Mouse (Mus musculus) Muller cell, postnatal 12 days (primary cell): ENCODE measurements around the gene Lemd2.

Source experiments
- DNase-seq: peaks from one replicate; pipeline ENCODE4 v3.0.0-alpha.2; 2015; ENCODE audit errors: inconsistent ontology term

The Lemd2 gene

GRCm38 (mm10) chr17:27189640-27190216, 14.5 kb downstream of the Lemd2 start:
- peak; percentile 54 for DNase-seq

GRCm38 (mm10) chr17:27188883-27189282, 15.4 kb downstream of the Lemd2 start:
- no peak for DNase-seq

- no peak for DNase-seq
These were observed 17.2 kb downstream of the Lemd2 start for GRCm38 (mm10) chr17:27187059-27187458.

- DNase-seq: no peak
These were observed 18.2 kb downstream of the Lemd2 start for GRCm38 (mm10) chr17:27186068-27186467.

- DNase-seq: no peak
These were observed 20.5 kb downstream of the Lemd2 start for GRCm38 (mm10) chr17:27183667-27184292.

GRCm38 (mm10) chr17:27182401-27182800, 21.9 kb downstream of the Lemd2 start:
- DNase-seq: no peak

GRCm38 (mm10) chr17:27181666-27182065, 22.6 kb downstream of the Lemd2 start:
- no peak for DNase-seq

GRCm38 (mm10) chr17:27179681-27180280, 24.5 kb downstream of the Lemd2 start:
- peak; percentile 56 for DNase-seq

GRCm38 (mm10) chr17:27178427-27179177, 25.7 kb downstream of the Lemd2 start:
- DNase-seq: no peak

- DNase-seq: no peak
These were observed 26.2 kb downstream of the Lemd2 start for GRCm38 (mm10) chr17:27178019-27178418.

- no peak for DNase-seq
These were observed 27.5 kb downstream of the Lemd2 start for GRCm38 (mm10) chr17:27176754-27177153.

- no peak for DNase-seq
These were observed 28.0 kb downstream of the Lemd2 start for GRCm38 (mm10) chr17:27176287-27176686.

- DNase-seq: no peak
These were observed 28.9 kb downstream of the Lemd2 start for GRCm38 (mm10) chr17:27175196-27175874.

GRCm38 (mm10) chr17:27173715-27174114, 30.6 kb downstream of the Lemd2 start:
- DNase-seq: no peak

- no peak for DNase-seq
These were observed 31.8 kb downstream of the Lemd2 start for GRCm38 (mm10) chr17:27172459-27172858.

- DNase-seq: no peak
These were observed 33.1 kb downstream of the Lemd2 start for GRCm38 (mm10) chr17:27171121-27171520.

- DNase-seq: no peak
These were observed 34.1 kb downstream of the Lemd2 start for GRCm38 (mm10) chr17:27169952-27170695.

- no peak for DNase-seq
These were observed 35.7 kb downstream of the Lemd2 start for GRCm38 (mm10) chr17:27168569-27168968.

- DNase-seq: peak; percentile 45
These were observed 36.7 kb downstream of the Lemd2 start, which contains the start of gene Ip6k3 for GRCm38 (mm10) chr17:27167545-27167944. TSS of gene Ip6k3 (minus strand) at chr17:27167795.

- no peak for DNase-seq
These were observed 37.4 kb downstream of the Lemd2 start for GRCm38 (mm10) chr17:27166901-27167300.
